Mouse (Mus musculus) testis, postnatal 10 days (tissue): ENCODE measurements at regions not wholly inside any gene's neighbourhood (a gene's known extent, or its start where the extent isn't known, plus 50 kb on each side); places are given as distances from the start of the nearest gene placed in this dataset.
A peak's percentile ranks its signal among the peaks of the same experiment; 100 is the strongest.

Source experiments
- DNase-seq: peaks from one replicate; pipeline ENCODE4 v3.0.0; 2021; ENCODE audit warnings: low spot score

DNA sequence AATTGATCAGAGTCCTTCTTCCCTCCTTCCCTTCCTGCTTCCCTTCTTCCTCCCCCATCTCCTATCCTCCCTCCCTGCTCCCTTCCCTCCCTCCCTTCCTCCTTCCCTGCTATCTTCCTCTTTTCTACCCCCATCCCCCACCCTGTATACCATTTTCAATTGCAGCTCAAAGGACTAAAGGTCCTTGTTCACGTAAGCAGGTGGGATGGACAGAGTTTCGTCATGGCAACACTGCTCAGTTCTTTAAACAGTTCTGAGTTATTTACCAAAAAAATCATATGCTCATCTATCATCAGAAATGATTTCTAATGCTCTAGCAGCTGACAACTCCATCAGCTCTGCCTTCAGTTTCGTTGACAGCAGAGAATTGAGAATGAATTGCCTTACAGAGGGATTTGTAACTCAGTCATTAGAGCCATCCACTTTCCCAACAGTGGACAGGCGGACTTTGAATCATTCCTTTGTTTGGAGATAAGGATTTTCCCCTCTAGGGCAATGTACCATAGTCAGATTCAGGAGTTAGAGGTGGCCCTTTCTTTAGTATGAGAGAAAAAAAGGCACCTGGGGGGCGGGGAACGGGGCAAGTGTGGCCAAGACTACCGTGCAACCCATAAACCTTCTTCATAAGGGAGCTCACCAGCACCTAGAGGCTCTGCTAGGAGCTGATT is 113.7 kb upstream of the Lrig1 start:
- DNase-seq, result no peak

DNA sequence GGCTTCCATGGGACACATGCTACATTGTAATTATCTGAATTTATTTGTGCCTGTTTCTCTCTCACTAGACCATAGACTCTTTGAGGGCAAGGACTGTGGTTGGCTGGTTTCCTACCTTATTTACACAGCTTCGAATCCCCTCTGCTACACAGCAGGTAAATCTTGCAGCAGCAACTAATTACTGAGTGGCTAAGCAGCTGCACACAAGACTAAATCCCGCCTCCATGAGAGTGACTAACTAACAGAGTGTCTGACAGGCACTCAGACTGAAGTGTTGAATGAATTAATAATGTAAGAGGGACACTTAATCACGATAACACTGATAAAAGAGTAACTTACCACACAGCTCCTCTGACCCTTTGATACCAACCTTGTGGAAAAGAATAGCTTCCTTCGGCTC is 111.9 kb upstream of the Lrig1 start:
- no peak for DNase-seq

GRCm38 (mm10) chr6:94807216-94807615 is 107.3 kb upstream of the Lrig1 start:
- DNase-seq, result no peak

DNA sequence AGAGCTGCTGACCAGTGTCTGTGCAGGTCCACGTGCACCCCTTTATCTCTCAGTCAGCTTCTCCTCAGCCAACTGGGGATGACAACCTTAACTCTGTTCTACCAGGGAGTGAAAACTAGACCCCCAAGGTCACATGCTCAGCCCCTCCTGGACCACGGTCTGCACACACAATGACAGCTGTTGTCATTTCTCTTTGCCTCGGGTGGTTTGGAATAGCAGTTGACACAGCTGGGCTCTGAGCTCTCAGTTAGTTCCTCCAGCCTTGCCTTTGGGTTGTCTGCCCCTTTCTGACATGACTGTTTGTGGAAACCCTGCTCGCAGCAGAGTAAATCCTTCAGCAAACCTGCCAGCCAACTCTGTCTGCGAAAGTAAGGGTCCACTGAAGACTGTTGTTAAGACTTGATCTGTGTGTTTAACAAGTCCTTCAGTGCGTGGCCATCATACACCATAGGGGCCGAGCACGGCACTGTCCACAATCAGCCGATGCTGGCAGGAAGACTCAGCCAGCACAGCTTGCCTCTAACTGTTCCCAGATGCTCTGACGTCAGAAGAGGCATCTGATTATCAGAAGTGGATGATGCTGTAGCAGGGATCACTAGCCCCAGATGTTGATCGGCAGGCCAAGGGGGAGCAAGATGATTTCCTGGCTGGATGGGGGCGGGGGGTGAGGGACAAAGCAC is 106.7 kb upstream of the Lrig1 start:
- DNase-seq, result no peak

- DNase-seq, result no peak
Observed at GRCm38 (mm10) chr6:94805685-94806084, 105.7 kb upstream of the Lrig1 start.

DNA sequence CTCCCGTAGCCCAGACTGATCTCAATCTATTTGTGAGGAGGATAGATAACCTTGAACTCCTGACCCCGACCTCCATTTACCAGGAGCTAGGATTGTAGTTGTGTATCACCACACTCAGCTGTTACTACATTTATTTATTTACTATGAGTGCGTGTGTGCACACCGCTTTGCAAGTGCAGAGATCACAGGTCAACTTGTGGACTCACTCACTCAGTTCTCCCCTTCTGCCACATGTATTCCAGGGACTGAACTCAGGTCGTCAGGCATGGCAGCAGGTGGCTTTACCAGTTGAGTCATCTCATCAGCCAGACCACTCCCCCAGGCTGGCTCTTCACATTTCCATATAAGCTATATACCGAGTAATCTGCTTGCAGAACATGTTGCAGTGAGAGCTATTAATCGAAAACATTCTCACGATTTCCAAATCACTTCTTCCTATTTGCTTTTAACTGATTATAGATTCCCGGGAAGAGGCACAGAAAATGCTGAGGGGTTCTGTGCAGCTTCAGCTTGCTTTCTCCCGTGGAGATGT is 104.4 kb upstream of the Lrig1 start:
- no peak for DNase-seq

DNA sequence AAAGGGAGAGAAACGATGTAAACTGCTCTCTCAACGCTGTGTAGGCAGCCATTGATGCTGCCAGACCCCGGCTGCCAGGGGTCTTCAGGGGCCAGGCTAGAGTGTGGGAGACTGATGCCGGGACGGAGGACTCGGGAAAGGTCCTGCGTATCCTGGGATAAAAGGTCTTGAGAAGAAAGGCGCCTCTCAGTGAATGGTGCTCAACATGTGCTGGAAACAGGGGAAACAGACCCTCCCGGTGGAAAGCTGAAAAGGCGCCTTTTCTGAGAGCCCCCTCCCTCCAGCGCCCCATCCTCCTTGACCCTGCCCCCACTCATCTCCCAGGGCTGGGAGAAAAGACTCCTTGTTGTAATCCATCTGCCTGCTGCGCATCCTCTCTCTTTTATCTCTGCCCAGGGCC is 101.1 kb upstream of the Lrig1 start:
- DNase-seq, result no peak

DNA sequence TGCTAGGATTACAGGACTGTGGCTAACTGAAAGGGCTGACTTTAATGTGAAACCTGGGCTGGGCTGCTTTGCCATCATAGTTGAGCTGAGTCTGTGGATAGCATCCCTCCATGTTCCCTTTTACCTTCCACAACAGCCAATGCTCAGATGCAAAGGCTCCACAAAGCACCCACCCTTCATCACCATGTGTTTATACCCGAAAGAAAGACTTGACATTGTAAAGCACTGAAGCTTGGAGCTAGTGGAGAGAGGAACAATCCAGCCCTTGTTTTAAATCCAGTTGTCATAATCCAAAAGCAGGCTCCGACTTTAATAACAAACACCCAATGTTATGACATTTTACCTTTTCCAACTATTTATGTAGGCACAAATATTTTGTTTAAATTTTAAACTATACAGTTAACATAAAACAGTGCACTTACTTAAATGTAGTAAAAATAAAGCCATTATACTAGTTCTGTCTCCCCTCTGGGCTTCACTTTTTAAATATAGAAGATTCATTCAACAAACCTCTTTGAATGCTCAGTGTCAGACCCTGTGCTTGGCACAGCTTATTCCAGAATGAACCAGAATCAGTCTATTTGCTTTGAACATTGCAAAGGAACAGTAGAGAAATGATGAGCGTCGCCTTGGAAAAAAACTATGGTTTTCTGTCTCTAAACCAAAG is 98.7 kb upstream of the Lrig1 start:
- no peak for DNase-seq

DNA sequence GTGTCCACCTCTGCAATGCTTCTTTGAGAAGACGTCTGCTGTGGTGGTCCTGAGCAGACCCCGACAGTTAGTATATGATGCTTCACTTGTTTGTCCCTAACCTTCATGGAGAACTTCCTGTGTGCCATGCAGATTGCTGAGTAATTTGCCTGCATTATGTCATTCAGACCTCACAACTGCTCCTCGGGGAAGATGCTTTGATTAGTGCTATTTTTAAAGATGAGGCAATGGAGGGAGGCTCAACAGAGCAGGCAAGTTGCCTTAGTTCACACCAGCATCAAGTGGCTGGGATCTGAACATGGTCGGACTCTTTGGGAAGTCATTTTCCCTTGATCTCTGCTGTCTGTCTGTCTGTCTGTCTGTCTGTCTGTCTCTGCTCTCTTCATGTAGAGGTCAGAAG is 95.5 kb upstream of the Lrig1 start:
- no peak for DNase-seq

- peak; percentile 53 for DNase-seq
Observed at GRCm38 (mm10) chr6:94793555-94793954, 93.6 kb upstream of the Lrig1 start.

DNA sequence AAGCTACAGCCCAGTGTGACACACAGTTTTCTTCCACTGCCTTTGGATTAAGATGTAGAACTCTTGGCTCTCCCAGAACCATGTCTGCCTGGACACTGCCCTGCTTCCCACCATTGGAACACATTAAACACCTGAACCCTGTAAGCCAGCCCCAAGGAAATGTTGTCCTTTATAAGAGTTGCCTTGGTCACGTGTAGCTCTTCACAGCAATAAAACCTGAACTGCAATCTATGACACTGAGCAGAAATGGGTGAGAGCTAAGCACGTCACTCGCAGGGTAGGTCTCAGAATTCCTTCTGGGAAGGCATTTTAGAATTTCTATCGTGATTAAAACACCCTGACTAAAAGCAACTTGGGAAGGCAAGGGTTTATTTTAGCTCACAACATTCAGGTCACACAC is 92.4 kb upstream of the Lrig1 start:
- DNase-seq, result no peak

DNA sequence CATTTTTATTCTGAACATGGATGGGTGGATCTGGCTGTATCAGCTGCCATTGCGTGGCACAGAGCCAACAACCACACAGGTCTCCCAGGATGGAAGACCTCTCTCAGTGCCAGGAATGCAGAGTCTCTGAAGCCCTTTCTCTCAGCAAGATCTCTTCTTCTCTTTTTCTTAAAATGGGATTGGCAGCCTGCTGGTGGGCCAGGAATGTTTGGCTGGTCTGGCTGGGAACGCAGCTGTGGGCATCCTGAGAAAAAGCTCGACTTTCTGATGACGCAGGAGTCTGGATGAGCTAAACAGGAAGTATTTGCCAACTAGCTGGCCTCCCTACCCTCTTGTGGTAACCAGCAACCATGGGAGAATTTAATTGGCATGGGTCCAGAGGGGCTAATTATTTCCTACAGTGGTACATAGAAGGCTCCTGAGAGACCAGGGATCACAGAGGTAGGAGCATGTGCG is 89.4 kb upstream of the Lrig1 start:
- no peak for DNase-seq

DNA sequence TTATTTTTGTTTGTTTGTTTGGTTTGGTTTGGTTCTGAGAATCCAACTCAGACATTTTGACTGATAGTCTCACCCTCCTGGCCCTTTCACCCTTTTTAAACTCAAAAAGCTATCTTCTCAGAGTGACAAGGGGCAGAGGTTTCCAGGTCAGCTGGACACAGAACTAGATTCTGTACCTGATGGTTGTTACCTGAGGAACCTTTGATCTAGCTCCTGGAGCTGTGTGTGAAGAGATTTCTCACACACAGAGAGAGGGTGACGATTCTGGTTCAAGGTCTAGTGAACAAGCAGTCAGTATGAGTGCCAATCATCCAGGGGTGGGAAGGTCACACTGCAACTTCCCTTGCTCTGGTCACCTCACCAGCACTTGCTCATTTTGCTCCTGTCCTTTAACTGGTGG is 83.5 kb upstream of the Lrig1 start:
- no peak for DNase-seq

DNA sequence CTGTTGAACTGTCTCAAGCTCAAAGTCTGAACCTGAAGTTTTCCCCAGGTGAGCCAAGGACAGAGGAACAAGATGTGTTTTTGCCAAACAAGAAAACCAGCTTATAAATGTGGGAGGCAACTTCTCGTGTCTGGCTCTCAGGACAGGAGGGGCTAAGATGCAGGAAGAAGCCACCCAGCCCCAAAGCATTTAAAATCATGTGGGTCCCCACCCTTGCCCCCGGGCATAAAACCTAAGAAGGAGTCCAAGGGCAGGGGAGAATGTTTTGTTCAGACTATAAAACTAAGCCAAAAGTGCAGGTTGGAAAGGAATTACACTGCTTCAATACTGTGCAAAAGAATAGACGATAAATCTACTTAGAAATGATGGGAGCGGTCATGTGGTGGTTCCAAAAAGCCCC is 80.7 kb upstream of the Lrig1 start:
- DNase-seq, result no peak

DNA sequence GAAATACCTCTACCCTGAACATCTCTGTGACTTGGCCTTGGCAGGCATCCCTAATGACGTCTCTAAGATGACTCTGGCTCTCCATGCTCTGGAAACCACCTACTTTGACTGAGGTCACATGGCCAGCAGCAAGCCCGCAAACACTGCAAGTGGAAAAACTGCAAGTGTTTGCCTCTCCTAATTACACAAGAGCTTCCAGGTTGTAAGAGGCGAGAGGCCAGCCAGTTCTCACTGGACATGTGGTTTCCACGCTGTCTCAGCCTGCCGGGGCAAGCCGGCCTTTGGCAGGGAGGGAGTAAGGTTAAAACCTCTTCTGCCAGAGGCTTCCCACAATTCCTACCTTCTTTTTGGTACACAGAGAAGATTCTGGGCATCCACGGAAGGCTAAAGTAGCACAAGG is 79.9 kb upstream of the Lrig1 start:
- peak; percentile 57 for DNase-seq

GRCm38 (mm10) chr6:94779213-94779612 is 79.3 kb upstream of the Lrig1 start:
- no peak for DNase-seq

- DNase-seq, result no peak
Observed at GRCm38 (mm10) chr6:94778797-94779196, 78.8 kb upstream of the Lrig1 start.

DNA sequence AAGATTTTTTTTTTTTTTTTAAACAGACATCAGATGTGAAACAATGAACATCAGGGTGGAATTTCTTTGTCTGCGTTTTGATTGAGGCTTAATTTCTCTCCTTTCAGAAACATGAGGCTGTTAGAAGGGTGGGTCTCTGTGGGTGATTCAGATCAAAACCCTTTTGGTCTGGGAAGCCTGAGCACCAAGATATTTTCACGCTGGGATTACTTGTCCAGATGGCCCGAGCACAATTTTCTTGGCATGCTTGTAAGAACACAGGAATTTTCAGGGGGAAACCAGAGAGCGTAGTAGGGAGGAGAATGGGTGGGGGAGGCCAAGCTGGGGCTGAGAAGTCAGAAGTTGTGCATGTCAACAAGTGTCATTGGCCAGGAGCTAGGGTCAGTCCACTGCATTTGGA is 76.6 kb upstream of the Lrig1 start:
- no peak for DNase-seq

DNA sequence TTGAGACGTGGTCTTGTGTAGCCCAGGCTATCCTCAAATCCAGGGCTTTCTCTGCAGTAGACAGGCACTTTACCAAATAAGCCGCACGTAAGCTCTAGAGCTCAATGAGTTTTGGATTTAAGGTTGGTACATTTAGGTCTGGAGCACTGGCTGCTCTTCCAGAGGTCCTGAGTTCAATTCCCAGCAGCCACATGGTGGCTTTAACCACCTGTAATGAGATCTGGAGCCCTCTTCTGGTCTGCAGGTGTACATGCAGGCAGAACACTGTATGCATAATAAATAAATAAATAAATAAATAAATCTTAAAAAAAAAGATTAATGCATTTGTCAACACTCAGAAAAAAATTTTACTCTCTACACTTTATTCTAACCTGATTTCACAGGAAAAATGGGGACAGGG is 74.9 kb upstream of the Lrig1 start:
- no peak for DNase-seq

GRCm38 (mm10) chr6:94773604-94774486 is 73.9 kb upstream of the Lrig1 start:
- DNase-seq, result no peak

GRCm38 (mm10) chr6:94772868-94773603 is 73.1 kb upstream of the Lrig1 start:
- no peak for DNase-seq
